In genomic region chr15:98864951-98865350, GRCm38 (mm10) we compare ENCODE assay signal across 24 mouse cellular contexts. TPM values are rescaled to one million over a fixed set of nuclear protein-coding genes. Genes with fewer than 3 reads are reported as not detected.
"Had no signal": no experiment of that assay in that cellular context is flagged by ENCODE, and none has a peak within 500 bp of the region (broad histone marks: within the 10 kb centered on the region; RNA-seq: fewer than 3 reads in every experiment).

No protein-coding gene starts in this region.

- DNase-seq: cerebellum, adult 8-10 months; cerebellum, adult 9-10 months; cerebellum, adult 9-11 months; cerebellum, postnatal 10 days; cerebellum, postnatal 36 days; embryo, embryonic 11 days; forebrain, postnatal 0 days; gastrocnemius, postnatal 10 days; gastrocnemius, postnatal 25 days; gastrocnemius, postnatal 36 days; heart, adult 18-20 months had no signal

- H3K4me3 ChIP-seq: embryonic facial prominence, embryonic 10.5 days; embryonic facial prominence, embryonic 12.5 days; embryonic facial prominence, embryonic 13.5 days; embryonic facial prominence, embryonic 15.5 days; erythroblast, embryonic 14.5 days; forebrain, embryonic 10.5 days; forebrain, embryonic 12.5 days; forebrain, embryonic 13.5 days; forebrain, embryonic 15.5 days; gastrocnemius, adult 2 months; heart, embryonic 10.5 days had no signal

- H3K9ac ChIP-seq: embryonic facial prominence, embryonic 12.5 days; embryonic facial prominence, embryonic 15.5 days; forebrain, embryonic 12.5 days; forebrain, embryonic 13.5 days; forebrain, embryonic 15.5 days; forebrain, postnatal 0 days had no signal

- H3K27ac ChIP-seq: embryonic facial prominence, embryonic 10.5 days; embryonic facial prominence, embryonic 12.5 days; embryonic facial prominence, embryonic 13.5 days; embryonic facial prominence, embryonic 15.5 days; forebrain, embryonic 10.5 days; forebrain, embryonic 12.5 days; forebrain, embryonic 13.5 days; forebrain, embryonic 15.5 days; gastrocnemius, adult 2 months; heart, embryonic 10.5 days had no signal

- H3K27me3 ChIP-seq: embryonic facial prominence, embryonic 12.5 days; embryonic facial prominence, embryonic 13.5 days; embryonic facial prominence, embryonic 15.5 days; forebrain, embryonic 12.5 days; forebrain, embryonic 13.5 days; forebrain, embryonic 15.5 days had no signal

RNA-seq across cellular contexts. Expression of gene Dhh, which starts 33.4 kb away (rescaled TPM):
- total RNA-seq: common myeloid progenitor, adult 5-6 weeks; granulocyte monocyte progenitor cell, adult 5-6 weeks had no signal
- polyA plus RNA-seq: erythroblast, embryonic 14.5 days had no signal
